Mouse (Mus musculus) C2C12 (cell line): Measurements from ENCODE around the gene B3gnt3. TPM values are rescaled to one million over a fixed set of nuclear protein-coding genes. Genes with fewer than 3 reads are reported as not detected.
"Not testable (repeated sequence)": the region's sequence is repeated elsewhere in the genome, so short reads cannot be mapped to it uniquely, and the experiment has no call there.

ENCODE experiments used
- H3K27me3 ChIP-seq: one replicate; pipeline ENCODE4 v1.6.1; 2011; ENCODE audit not compliant: control insufficient read depth, insufficient read depth, insufficient read length
- H3K36me3 ChIP-seq: one replicate; pipeline ENCODE4 v1.6.1; 2011; ENCODE audit not compliant: control insufficient read depth, insufficient read depth
- H3K4me3 ChIP-seq: one replicate; pipeline ENCODE4 v1.5.1; 2011; ENCODE audit warnings: mild to moderate bottlenecking, control low read depth; ENCODE audit not compliant: poor library complexity, insufficient read depth, severe bottlenecking
- H3K79me2 ChIP-seq: one replicate; pipeline ENCODE4 v1.6.1; 2011; ENCODE audit not compliant: control insufficient read depth, insufficient read depth
- H3K79me3 ChIP-seq: one replicate; pipeline ENCODE4 v1.6.1; 2011; ENCODE audit warnings: low read depth, control low read depth
- H3ac ChIP-seq: one replicate; pipeline ENCODE3; 2011; ENCODE audit warnings: low read depth; ENCODE audit not compliant: control insufficient read depth, insufficient read length
- CEBPB ChIP-seq: IDR thresholded peaks from one replicate; pipeline ENCODE4 v1.6.1; 2011; ENCODE audit warnings: low read depth, mild to moderate bottlenecking, control low read depth, moderate library complexity
- CTCF ChIP-seq: IDR thresholded peaks from one replicate; pipeline ENCODE4 v1.5.1; 2011; ENCODE audit not compliant: control insufficient read depth, insufficient read depth, insufficient read length
- FOSL1 ChIP-seq: IDR thresholded peaks from one replicate; pipeline ENCODE4 v1.8.0; 2011; ENCODE audit warnings: mild to moderate bottlenecking, low read length; ENCODE audit not compliant: poor library complexity, insufficient read depth, severe bottlenecking
- MAX ChIP-seq: IDR thresholded peaks from one replicate; pipeline ENCODE4 v1.6.1; 2011; ENCODE audit warnings: mild to moderate bottlenecking, control low read depth
- MYOD1 ChIP-seq: IDR thresholded peaks from one replicate; pipeline ENCODE4 v1.6.1; 2011; ENCODE audit warnings: low read depth; ENCODE audit not compliant: control insufficient read depth, insufficient read length
- MYOG ChIP-seq: IDR thresholded peaks from one replicate; pipeline ENCODE4 v1.6.1; 2011; ENCODE audit not compliant: control insufficient read depth, insufficient read length; ENCODE audit errors: extremely low read depth
- USF1 ChIP-seq: IDR thresholded peaks from one replicate; pipeline ENCODE4 v1.6.1; 2011; ENCODE audit warnings: low read depth, mild to moderate bottlenecking, control low read depth, moderate library complexity
- polyA plus RNA-seq: library from polyadenylated mRNA; unstranded; fragments of >200 nt; fragmentation: generic; extraction: Trizol; gene quantifications from one replicate; pipeline ENCODE4 v1.2.1, GENCODE M21; 2012; ENCODE audit warnings: missing spikeins

Gene B3gnt3
- polyA plus RNA-seq, 1 experiment, result 0.02 TPM

DNA sequence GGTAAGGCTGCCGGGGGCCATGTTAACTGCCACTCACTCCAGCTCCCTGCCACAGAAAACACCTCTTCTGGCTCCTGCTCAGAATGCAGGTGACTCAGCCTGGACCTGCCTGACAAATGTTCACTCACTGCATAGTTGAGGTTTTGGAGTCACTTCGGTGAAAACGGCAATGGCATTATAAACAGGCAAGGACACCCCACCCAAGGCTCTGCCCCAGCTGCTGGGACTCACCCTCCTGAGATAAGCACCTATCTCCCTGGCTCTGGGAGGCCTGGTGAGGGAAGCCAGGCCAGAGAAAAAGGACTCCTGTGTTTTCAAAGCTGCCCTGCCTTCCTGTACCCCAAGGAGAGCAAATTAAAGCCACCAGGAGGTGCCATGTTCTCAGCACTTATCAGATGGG lies 1.3 kb upstream of the B3gnt3 start:
- no peak for TF ChIP-seq CTCF
- H3ac ChIP-seq, result no peak overlapping the region
- no peak overlapping the region for H3K4me3 ChIP-seq
- H3K27me3 ChIP-seq, result peaks cover 20% of the 10 kb centered on the region
- no peaks in the 10 kb centered on the region for H3K79me3 ChIP-seq
- no peaks in the 10 kb centered on the region for H3K79me2 ChIP-seq
- no peaks in the 10 kb centered on the region for H3K36me3 ChIP-seq

DNA sequence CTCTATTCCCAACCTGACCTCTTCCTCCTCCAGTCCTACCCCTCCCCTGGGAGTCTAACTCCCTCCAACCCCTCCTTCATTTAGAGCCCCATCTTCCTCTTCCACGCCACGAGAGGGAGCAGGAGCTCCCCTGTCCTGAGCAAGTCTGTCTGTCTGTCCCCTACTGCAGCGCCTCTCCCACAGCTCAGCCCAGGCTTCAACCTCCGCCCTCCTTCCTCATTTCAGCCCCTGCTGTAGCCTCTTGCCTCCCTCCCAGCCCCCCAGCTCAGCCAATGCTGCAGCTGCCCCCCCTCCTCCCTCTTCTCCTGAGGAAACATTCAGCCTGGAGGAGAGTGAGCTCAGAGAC lies 471 bp upstream of the B3gnt3 start:
- Histone ChIP-seq H3K79me2 (no peaks in the 10 kb centered on the region), H3K79me3 (no peaks in the 10 kb centered on the region), H3K4me3 (no peak overlapping the region), H3ac (no peak overlapping the region), H3K36me3 (no peaks in the 10 kb centered on the region), H3K27me3 (peaks cover 17% of the 10 kb centered on the region)
- TF ChIP-seq FOSL1, result no peak

DNA sequence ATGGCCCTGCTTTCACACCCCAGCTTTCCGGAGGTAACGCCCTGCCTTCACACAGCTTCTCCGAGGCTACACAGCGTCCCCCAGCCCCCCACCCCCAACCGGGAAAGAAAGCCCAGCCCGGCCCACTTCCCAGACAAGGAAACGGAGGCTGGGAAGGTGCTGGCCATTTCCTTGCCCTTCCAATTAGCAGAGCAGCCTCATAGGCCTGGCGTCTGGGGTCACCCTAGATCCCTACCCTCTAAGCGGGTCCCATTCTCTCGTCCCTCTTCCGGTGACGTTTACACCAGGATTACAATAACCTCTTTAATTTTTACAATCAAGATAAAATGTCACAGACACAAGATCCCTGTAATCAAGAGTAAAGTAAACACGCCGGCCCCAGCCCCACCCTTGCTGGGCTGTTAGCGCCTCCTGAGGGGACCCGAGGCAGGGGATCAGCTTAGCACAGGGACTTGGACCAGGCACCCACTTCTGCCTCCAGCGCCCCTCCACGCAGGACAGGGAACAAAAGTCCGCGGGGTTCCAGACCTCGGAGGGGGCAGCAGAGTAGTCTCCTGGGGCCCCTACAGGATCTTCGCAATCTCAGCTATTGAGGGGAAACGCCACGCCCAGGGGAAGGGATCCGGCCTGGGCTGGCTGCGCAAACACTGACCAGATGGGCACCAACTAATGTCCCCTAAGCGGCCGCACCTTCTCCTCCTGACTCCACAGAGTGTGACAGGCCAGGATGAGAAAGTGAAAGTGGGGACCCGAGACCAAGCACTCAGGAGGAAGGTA lies 908 bp downstream of the B3gnt3 start:
- Histone ChIP-seq H3K27me3 (peaks cover 17% of the 10 kb centered on the region), H3K79me2 (no peaks in the 10 kb centered on the region), H3K79me3 (no peaks in the 10 kb centered on the region), H3K36me3 (no peaks in the 10 kb centered on the region), H3ac (no peak overlapping the region), H3K4me3 (no peak overlapping the region)
- TF ChIP-seq CTCF, result no peak
- TF ChIP-seq MAX, result no peak

DNA sequence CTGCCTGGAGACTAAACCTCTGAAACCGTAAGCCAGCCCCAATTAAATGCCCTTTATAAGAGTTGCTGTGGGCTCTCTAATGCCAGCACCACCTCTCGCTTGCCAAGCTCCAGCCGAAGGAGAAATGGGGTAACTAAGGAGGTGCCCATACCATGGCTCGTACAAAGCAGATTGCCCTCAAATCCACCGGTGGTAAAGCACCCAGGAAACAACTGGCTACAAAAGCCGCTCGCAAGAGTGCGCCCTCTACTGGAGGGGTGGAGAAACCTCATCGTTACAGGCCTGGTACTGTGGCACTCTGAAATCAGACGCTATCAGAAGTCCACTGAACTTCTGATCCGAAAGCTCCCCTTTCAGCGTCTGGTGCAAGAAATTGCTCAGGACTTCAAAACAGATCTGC lies 6.1 kb downstream of the B3gnt3 start:
- not testable (repeated sequence) for H3ac ChIP-seq, H3K79me2 ChIP-seq, H3K36me3 ChIP-seq, H3K79me3 ChIP-seq, H3K4me3 ChIP-seq
- peaks cover 38% of the 10 kb centered on the region for H3K27me3 ChIP-seq

DNA sequence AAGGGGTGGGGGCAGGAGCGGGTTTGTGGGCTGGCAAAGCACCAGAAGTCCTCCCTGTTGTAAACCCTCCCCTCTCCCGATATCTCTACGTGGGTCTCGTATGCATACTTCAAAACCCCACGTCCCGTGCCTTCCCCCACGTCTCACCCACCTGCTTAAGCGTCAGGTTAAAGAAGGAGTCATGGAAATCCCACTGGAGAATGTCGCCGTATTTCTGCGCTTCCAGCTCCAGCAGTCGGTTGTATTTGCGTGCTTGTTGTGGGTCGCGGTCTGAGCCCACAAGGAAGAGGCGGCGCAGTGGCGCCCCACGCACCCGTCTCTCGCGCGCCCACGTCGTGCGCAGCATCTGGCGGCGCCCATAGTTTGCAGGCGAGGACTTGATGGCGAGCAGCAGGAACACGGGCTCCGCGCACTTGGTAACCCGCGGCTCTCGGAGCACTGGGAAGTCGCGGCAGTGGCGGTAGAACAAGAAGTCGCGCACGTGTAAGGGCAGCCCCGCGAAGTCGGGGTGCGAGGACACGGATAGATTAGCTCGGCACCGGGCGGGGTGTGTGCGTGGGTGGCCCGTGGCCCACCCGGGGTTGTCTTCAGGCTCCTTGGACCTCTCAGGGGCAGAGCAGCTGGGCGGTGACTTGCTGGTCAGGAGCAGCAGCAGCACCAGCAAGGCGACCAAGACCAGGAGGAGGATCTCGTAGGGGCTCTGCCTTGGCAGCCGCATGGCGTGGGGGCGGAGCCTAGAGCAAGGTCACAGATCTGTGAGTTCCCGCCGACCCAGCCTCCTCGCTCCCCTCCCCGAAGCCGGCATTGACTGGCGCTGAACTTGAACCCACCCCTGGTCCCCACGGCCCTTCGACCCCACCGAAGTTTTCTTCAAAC lies 8.2 kb downstream of the B3gnt3 start:
- Histone ChIP-seq H3ac (no peak overlapping the region), H3K79me3 (no peaks in the 10 kb centered on the region), H3K27me3 (peaks cover 52% of the 10 kb centered on the region), H3K4me3 (no peak overlapping the region), H3K36me3 (no peaks in the 10 kb centered on the region), H3K79me2 (no peaks in the 10 kb centered on the region)
- no peak for TF ChIP-seq FOSL1
- TF ChIP-seq MYOG, result no peak
- no peak for TF ChIP-seq MAX
- no peak for TF ChIP-seq USF1
- no peak for TF ChIP-seq CEBPB
- TF ChIP-seq CTCF, result no peak
- no peak for TF ChIP-seq MYOD1

DNA sequence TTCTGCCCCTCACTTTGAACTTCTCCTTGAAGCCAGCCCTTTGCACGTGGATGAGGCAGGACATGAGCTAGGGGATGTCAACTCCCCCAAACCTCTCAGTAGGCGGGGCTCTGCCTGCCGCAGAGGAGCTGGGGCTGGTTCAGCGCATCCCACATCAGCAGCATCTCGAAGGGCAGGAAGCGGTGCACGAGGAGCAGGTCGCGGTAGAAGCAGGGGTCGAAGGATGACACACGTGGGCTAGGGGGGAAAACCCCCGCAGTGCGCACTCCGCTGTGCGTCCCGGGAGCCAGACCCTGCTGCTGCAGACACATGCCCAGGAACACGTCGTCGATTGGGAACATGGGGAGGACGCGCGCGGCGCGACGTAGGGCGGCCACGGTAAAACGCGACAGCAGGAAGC lies 9.1 kb downstream of the B3gnt3 start:
- TF ChIP-seq FOSL1 (no peak), MYOG (no peak), CTCF (no peak), MYOD1 (no peak), USF1 (no peak), CEBPB (no peak), MAX (no peak)
- peaks cover 60% of the 10 kb centered on the region for H3K27me3 ChIP-seq
- H3K4me3 ChIP-seq, result no peak overlapping the region

More for the DNA sequence above, 9.1 kb downstream of the B3gnt3 start:
- no peaks in the 10 kb centered on the region for H3K79me2 ChIP-seq
- no peaks in the 10 kb centered on the region for H3K79me3 ChIP-seq
- H3K36me3 ChIP-seq, result no peaks in the 10 kb centered on the region
- H3ac ChIP-seq, result no peak overlapping the region
